Mouse (Mus musculus): Measurements from ENCODE around the gene Zfp74. TPM values are rescaled to one million over a fixed set of nuclear protein-coding genes. Genes with fewer than 3 reads are reported as not detected.

Zfp74 gene
- polyA plus RNA-seq (2015; fragmentation: Nextera tagmentation; extraction: Ambion mirVana), result 9.2 and 10.2 TPM in 2 replicates

DNA sequence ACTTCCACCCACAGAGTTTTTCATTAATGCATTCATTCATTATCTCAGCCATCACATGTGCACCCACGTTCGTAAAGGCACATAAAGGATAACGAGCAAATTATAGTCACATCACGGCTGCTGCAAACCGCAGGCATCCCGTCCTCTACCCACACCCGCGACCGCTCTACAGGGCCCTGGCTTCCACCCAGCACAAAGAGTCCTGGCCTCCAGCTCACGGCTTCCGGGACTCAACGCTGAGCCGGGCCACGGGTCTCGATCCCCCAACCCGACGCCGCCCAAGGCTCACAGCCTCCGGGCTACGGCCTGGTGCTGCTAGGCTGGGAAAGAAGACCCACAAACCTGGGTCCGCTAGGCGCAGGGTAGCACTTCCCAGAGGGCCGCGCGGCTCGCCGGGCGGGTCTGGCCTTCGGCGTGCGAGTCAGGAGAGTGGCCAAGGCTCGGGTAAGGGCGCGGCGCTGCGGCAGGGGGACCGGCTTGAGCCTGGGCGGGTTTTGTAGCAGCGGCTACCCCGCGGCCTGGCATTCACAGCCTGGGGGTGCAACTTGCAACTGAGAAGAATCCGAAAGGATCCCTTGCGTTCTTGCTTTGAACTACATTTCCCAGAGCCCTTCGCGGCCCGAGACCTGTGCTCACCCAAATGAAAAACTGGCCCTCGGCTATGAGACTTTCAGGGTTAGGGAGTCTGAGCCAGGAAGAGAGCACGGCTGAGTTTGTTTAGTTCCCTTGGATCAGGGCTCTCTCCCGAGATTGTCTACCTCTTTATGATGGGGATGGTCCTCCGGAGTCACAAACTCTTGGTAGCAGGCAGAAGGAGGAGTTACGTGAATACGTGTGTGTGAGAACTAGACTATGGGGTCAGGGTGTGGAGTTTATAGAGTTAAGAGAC lies at the start of gene Zfp74:
TSS of gene Zfp74 (minus strand) at position 577 of the 889 bp plus-strand sequence.
- H3K9ac ChIP-seq, result peak within 1 kb of the TSS; percentile 77
- H3K36me3 ChIP-seq, result no peaks in the 10 kb centered on the region
- ATAC-seq (ENCODE audit: insufficient read depth, low FRiP score, low read depth), result peak; percentile 87
- WGBS, result under 1% methylated on average over 52 of the region's 52 CpGs
- no peaks in the 10 kb centered on the region for H3K9me3 ChIP-seq
- H3K27me3 ChIP-seq (replicated peaks), result no peaks in the 10 kb centered on the region
- H3K27ac ChIP-seq, result peak within 1 kb of the TSS; percentile 92
- H3K4me3 ChIP-seq (replicated peaks), result peak within 1 kb of the TSS; percentile 63
- peaks cover 4% of the 10 kb centered on the region; the same call in 1 of the 2 replicates for H3K4me1 ChIP-seq
- peak within 1 kb of the TSS; percentile 74 for H3K4me2 ChIP-seq

DNA sequence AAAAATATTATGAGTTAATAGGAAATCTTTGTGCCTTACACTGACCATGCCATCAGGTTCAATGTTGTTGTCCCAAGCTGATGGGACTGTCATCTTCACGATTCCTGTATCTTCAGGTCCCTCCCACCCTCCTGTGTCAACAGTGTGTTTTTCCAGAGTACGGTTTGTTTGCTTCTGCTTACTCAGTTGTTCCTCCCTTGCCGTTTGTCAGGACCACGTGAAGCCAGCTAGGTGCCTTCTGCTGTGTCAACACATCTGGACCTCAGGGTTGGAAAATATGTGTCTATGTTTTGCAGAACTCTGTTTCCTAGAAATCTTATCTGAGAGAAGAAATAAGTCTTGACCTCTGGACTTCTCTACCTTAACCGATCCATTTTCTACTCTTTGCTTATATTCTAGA lies 46.7 kb upstream of the Zfp74 start:
- WGBS, result 65% methylated on average over 5 of the region's 5 CpGs
- H3K4me2 ChIP-seq, result no peak overlapping the region
- no peaks in the 10 kb centered on the region for H3K4me1 ChIP-seq
- H3K4me3 ChIP-seq (replicated peaks), result no peak overlapping the region
- no peaks in the 10 kb centered on the region for H3K27me3 ChIP-seq (replicated peaks)
- H3K27ac ChIP-seq, result no peak overlapping the region
- ATAC-seq (ENCODE audit: insufficient read depth, low FRiP score, low read depth), result no peak
- H3K9ac ChIP-seq, result no peak overlapping the region
- no peaks in the 10 kb centered on the region for H3K9me3 ChIP-seq
- peaks cover 10% of the 10 kb centered on the region for H3K36me3 ChIP-seq

DNA sequence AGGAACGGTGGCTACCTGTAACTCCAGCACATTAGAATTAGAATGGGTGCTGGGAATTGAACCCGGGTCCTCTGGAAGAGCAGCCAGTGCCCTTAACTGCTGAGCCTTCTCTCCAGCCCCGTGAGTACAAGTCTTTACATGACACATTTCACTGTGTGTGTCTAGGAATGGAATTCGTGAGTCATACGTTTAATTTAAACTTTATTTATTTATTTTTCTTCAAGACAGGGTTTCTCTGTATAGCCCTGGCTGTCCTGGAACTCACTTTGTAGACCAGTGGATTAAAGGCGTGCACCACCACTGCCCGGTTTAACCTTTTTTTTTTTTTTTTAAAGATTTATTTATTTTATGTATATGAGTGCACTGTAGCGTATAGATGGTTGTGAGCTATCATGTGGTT lies 41.2 kb upstream of the Zfp74 start:
- no peaks in the 10 kb centered on the region for H3K27me3 ChIP-seq (replicated peaks)
- no peak overlapping the region for H3K9ac ChIP-seq
- H3K9me3 ChIP-seq, result no peaks in the 10 kb centered on the region
- ATAC-seq (ENCODE audit: insufficient read depth, low FRiP score, low read depth), result no peak
- H3K4me1 ChIP-seq, result no peaks in the 10 kb centered on the region
- no peak overlapping the region for H3K4me3 ChIP-seq (replicated peaks)
- peaks cover 30% of the 10 kb centered on the region for H3K36me3 ChIP-seq
- 82% methylated on average over 8 of the region's 8 CpGs for WGBS
- H3K4me2 ChIP-seq, result no peak overlapping the region
- H3K27ac ChIP-seq, result no peak overlapping the region

DNA sequence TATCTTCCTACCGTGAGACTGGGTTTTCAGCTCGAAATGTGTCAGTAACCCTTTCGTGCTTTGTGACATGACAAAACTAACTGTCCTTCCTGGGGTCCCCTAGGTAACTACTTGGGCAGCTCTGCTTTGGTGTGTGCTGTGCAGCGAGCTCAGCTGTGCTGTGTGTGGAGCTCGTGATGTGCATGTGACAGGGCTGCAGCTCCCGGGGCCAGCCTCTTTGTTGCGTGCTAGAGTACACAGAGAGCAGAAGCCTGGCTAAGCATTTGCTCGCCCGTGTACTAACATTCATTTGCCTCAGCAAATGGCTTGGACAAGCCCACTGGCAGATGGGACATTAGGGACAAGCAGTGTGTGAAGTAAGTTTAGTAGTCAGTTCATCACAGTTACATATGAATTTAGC lies 39.5 kb upstream of the Zfp74 start:
- no peaks in the 10 kb centered on the region for H3K27me3 ChIP-seq (replicated peaks)
- H3K4me2 ChIP-seq, result no peak overlapping the region
- no peaks in the 10 kb centered on the region for H3K4me1 ChIP-seq
- peaks cover 28% of the 10 kb centered on the region for H3K36me3 ChIP-seq
- H3K4me3 ChIP-seq (replicated peaks), result no peak overlapping the region
- no peak overlapping the region for H3K9ac ChIP-seq
- WGBS, result 94% methylated on average over 9 of the region's 9 CpGs
- H3K9me3 ChIP-seq, result no peaks in the 10 kb centered on the region
- no peak for ATAC-seq (ENCODE audit: insufficient read depth, low FRiP score, low read depth)
- H3K27ac ChIP-seq, result no peak overlapping the region

DNA sequence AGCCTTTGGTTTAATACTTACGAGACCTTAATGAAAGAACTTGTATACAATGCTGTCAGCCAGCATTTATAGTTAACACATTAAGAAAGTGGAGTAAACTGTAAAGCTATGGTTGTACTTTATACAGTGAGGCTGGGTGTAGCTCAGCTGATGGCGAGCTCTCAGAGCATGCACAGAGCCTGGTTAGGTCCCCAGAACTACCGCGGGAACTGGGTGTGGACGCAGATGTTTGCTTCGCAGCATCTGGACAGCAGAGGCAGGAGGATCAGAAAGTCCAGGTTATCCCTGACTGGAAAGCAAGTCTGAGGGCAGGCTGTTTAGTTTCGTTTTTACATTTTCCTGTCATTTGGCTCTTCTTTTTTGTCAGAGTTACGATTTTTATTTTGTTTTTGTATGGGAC lies 38.8 kb upstream of the Zfp74 start:
- ATAC-seq (ENCODE audit: insufficient read depth, low FRiP score, low read depth), result no peak
- no peaks in the 10 kb centered on the region for H3K27me3 ChIP-seq (replicated peaks)
- H3K4me1 ChIP-seq, result no peaks in the 10 kb centered on the region
- WGBS, result 95% methylated on average over 8 of the region's 8 CpGs
- no peak overlapping the region for H3K4me3 ChIP-seq (replicated peaks)
- no peak overlapping the region for H3K27ac ChIP-seq
- no peaks in the 10 kb centered on the region for H3K9me3 ChIP-seq
- no peak overlapping the region for H3K9ac ChIP-seq
- H3K36me3 ChIP-seq, result peaks cover 25% of the 10 kb centered on the region
- H3K4me2 ChIP-seq, result no peak overlapping the region

DNA sequence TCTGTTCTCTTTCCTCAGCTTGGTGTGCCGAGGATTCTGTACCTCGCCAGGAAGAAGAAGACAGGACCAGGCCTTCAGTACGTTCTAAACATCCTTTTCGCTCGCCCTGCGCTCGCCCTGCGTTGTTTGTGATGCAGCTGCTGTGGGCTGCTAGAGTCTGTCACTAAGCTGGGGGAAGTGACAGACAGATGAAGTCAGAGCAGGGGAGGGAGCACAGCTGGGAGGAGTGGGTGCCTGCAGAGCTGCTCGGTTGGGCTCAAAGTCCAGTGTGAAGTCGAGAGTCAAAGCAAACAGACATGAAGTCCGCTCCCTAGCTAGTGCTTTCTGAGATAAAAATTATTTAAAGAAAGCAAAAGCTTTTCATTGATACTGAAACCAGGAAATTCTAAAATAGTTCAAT lies 35.1 kb upstream of the Zfp74 start:
- H3K36me3 ChIP-seq, result peaks cover 24% of the 10 kb centered on the region
- no peaks in the 10 kb centered on the region for H3K27me3 ChIP-seq (replicated peaks)
- 0 out of 2 replicates have a peak, but pooled peaks cover 3% of the 10 kb centered on the region for H3K4me1 ChIP-seq
- peak; percentile 73 for ATAC-seq (ENCODE audit: insufficient read depth, low FRiP score, low read depth)
- 77% methylated on average over 11 of the region's 11 CpGs for WGBS
- H3K4me3 ChIP-seq (replicated peaks), result no peak overlapping the region
- no peaks in the 10 kb centered on the region for H3K9me3 ChIP-seq
- no peak overlapping the region for H3K4me2 ChIP-seq
- no peak overlapping the region for H3K9ac ChIP-seq
- H3K27ac ChIP-seq, result peak overlapping the region; percentile 23; the same call in 1 of the 2 replicates

DNA sequence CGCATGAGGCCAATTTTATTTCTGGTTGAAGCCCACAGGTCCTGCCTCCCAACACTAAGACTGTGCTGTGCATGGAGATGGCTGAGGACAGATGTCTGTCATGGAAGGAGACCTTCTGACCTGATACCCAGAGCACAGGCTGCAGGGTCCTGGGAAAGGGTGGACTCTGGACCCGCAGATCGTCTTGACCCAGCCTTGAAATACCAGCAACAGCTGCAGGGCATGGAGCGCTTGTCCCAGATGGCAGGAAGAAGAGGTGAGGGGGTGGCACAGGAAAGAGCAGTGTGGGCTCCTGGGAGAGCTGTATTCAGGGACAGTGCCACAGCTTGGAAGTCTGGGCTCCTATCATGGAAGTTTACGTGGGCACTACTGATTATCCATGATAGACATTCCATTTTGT lies 33.7 kb upstream of the Zfp74 start:
- no peak overlapping the region for H3K27ac ChIP-seq

DNA sequence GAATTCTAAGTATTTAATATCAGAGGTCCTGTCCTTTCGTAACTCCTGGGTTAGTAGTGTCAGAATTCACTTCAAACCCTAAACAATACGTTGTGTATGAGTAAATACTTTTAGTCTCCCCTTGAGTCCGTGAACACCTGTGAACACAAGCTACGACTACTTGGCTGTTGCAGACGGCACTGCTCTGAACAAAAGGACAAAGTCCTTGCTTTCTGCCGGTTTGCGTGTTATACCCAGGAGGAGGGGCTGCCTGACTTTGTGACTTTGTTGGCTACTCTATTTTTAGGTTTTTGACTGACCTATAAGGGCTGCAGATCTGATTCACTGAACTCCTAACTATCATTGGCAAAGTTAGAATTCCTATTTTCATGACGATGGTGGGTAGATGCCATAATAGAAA lies 32.2 kb upstream of the Zfp74 start:
- Histone ChIP-seq H3K4me2 (0 out of 2 replicates have a peak overlapping the region, but pooled peaks have one; percentile 69), H3K4me1 (0 out of 2 replicates have a peak, but pooled peaks cover 7% of the 10 kb centered on the region), H3K4me3 (replicated peaks) (no peak overlapping the region), H3K36me3 (peaks cover 15% of the 10 kb centered on the region), H3K27me3 (replicated peaks) (no peaks in the 10 kb centered on the region), H3K9ac (no peak overlapping the region), H3K27ac (peak overlapping the region; percentile 11), H3K9me3 (no peaks in the 10 kb centered on the region)
- WGBS, result 75% methylated on average over 8 of the region's 8 CpGs
- no peak for ATAC-seq (ENCODE audit: insufficient read depth, low FRiP score, low read depth)

More for the DNA sequence above, 33.7 kb upstream of the Zfp74 start:
- ATAC-seq (ENCODE audit: insufficient read depth, low FRiP score, low read depth), result no peak
- Histone ChIP-seq H3K9ac (no peak overlapping the region), H3K4me3 (replicated peaks) (no peak overlapping the region), H3K4me2 (no peak overlapping the region), H3K9me3 (no peaks in the 10 kb centered on the region), H3K4me1 (0 out of 2 replicates have a peak, but pooled peaks cover 7% of the 10 kb centered on the region), H3K36me3 (peaks cover 19% of the 10 kb centered on the region), H3K27me3 (replicated peaks) (no peaks in the 10 kb centered on the region)
- WGBS, result 91% methylated on average over 5 of the region's 5 CpGs

DNA sequence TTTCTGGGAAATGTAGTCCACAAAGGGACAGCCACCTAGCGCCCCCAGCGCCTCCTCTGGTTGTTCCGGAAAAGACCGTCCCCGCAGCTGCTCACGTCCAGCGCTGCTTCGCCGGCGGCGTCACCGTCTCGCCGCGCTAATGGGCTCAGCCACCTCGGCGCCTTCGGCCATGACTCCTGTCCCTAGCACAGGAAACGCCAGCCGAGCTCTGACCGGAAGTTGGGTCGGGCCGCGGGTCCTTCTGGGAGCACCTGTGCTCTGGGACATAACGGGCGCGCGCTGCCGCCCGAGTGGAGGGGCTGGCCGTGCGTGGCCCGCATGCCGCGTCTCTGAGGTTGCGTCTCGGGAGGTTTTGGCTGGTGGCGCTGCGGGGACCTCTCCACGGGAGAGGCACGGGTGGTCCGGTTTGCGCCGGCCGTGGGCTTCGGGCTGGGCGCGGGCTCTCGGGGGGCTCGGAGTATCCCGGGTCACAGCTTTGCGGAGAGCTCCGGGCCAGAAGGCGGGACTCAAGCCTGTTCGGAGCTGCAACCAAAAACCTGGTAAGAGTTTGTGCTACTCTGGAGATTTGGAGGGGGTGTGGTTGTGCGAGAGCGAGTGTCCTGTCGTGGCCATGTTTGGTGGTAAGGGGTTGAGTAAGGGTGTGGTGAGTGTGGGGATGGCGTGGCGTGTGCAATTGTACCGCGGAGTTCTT lies 29.9 kb upstream of the Zfp74 start, which contains the start of gene Zfp568:
TSS of gene Zfp568 (plus strand) at position 266 of the 691 bp plus-strand sequence.
- H3K9ac ChIP-seq, result peak within 1 kb of the TSS; percentile 80
- peak within 1 kb of the TSS; percentile 99 for H3K27ac ChIP-seq
- peak within 1 kb of the TSS; percentile 96 for H3K4me3 ChIP-seq (replicated peaks)
- no peaks in the 10 kb centered on the region for H3K27me3 ChIP-seq (replicated peaks)
- no peaks in the 10 kb centered on the region for H3K9me3 ChIP-seq
- H3K36me3 ChIP-seq, result peaks cover 8% of the 10 kb centered on the region
- WGBS, result under 1% methylated on average over 62 of the region's 62 CpGs
- peak within 1 kb of the TSS; percentile 69 for H3K4me2 ChIP-seq
- 0 out of 2 replicates have a peak, but pooled peaks cover 10% of the 10 kb centered on the region for H3K4me1 ChIP-seq
- ATAC-seq (ENCODE audit: insufficient read depth, low FRiP score, low read depth), result peak; percentile 91

DNA sequence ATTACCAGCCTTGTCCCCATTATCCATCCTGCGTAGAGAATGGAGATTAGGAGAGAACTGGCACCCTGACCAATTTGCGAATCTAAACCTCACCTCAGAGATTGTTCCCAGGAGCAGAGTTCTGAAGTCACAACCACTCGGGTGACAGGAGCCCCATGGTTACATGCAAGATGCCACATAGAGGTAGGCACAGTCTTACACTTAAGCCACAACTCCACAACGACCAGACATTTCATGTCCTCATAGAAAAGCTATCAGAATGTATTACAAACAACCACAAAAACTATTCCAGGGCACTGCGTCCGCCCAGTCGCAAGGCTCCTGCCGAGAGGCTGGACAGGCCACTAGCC lies 29.4 kb upstream of the Zfp74 start:
- Histone ChIP-seq H3K27ac (peak overlapping the region; percentile 99), H3K9ac (peak overlapping the region; percentile 80; the same call in 1 of the 2 replicates), H3K4me3 (replicated peaks) (peak overlapping the region; percentile 96), H3K27me3 (replicated peaks) (no peaks in the 10 kb centered on the region), H3K9me3 (no peaks in the 10 kb centered on the region), H3K36me3 (peaks cover 8% of the 10 kb centered on the region), H3K4me2 (peak overlapping the region; percentile 69), H3K4me1 (0 out of 2 replicates have a peak, but pooled peaks cover 10% of the 10 kb centered on the region)
- WGBS, result 3% methylated on average over 8 of the region's 8 CpGs
- 0 out of 2 replicates have a peak, but pooled peaks have one; percentile 9 for ATAC-seq (ENCODE audit: insufficient read depth, low FRiP score, low read depth)

DNA sequence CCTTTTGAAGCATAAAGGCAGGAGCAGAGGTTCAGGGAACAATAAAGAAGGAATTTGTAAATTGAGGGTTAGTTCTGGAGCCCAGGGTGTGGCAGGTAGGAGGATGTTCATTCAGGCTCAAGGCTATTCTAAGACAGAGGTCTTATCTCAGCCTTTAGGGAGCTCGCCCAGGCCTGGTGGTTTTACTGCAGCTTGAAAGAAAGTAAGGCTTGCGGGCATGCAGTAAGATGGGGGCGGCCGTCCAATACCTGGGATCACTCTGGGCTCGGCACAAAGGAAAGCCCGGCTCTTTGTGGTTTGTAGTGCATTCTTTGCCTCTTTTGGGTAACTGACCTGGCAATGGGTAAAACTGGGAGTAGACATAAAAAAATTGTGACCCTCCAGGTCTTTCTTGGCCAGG lies 29.0 kb upstream of the Zfp74 start:
- no peak for ATAC-seq (ENCODE audit: insufficient read depth, low FRiP score, low read depth)
- WGBS, result 20% methylated on average over 6 of the region's 6 CpGs
- peaks cover 5% of the 10 kb centered on the region for H3K36me3 ChIP-seq
- no peaks in the 10 kb centered on the region for H3K9me3 ChIP-seq
- peak overlapping the region; percentile 80; the same call in 1 of the 2 replicates for H3K9ac ChIP-seq
- H3K27me3 ChIP-seq (replicated peaks), result no peaks in the 10 kb centered on the region
- peak overlapping the region; percentile 69 for H3K4me2 ChIP-seq
- H3K4me1 ChIP-seq, result 0 out of 2 replicates have a peak, but pooled peaks cover 10% of the 10 kb centered on the region
- peak overlapping the region; percentile 96 for H3K4me3 ChIP-seq (replicated peaks)
- H3K27ac ChIP-seq, result peak overlapping the region; percentile 99
